Mouse (Mus musculus): ENCODE measurements around the gene Prr18. TPM values are rescaled to one million over a fixed set of nuclear protein-coding genes. Genes with fewer than 3 reads are reported as not detected.
A peak's percentile ranks its signal among the peaks of the same experiment; 100 is the strongest.
"Not testable (repeated sequence)": the region's sequence is repeated elsewhere in the genome, so short reads cannot be mapped to it uniquely, and the experiment has no call there.

Gene Prr18
- polyA plus RNA-seq (2021) = 0.19 TPM

GRCm38 (mm10) chr17:8337159-8337558, at the start of gene Prr18:
Gene Prr18 (plus strand): TSS chr17:8337459.
- in situ Hi-C loops (cut with MboI; ENCODE audit: low pct_unique_long_range_greater_than_20kb); DNase-seq (ENCODE audit: low read depth, low spot score); H3K27me3 ChIP-seq; ATAC-seq; CTCF ChIA-PET; POLR2A ChIA-PET: not testable (repeated sequence)

GRCm38 (mm10) chr17:8289993-8290679, 47.1 kb upstream of the Prr18 start:
- H3K27me3 ChIP-seq = no peaks in the 10 kb centered on the region
- DNase-seq (ENCODE audit: low read depth, low spot score) (no peak), ATAC-seq (no peak)
- ChIA-PET CTCF (interaction anchor here (1.2 kb wide), 1 partner anchor 82 kb away, joined by 5 read pairs; no protein-coding TSS in a partner anchor), POLR2A (no interaction called here)
- in situ Hi-C loops (cut with MboI; ENCODE audit: low pct_unique_long_range_greater_than_20kb) = no loop called here
- TF ChIP-seq CTCF (IDR thresholded peaks at IDR 0.05) = no peak

- no peak for TF ChIP-seq CTCF (IDR thresholded peaks at IDR 0.05)
- DNase-seq (ENCODE audit: low read depth, low spot score) = no peak
- CTCF ChIA-PET = no interaction called here
- H3K27me3 ChIP-seq = no peaks in the 10 kb centered on the region
- POLR2A ChIA-PET = no interaction called here
- in situ Hi-C loops (cut with MboI; ENCODE audit: low pct_unique_long_range_greater_than_20kb) = no loop called here
- ATAC-seq = no peak
These were observed 46.5 kb upstream of the Prr18 start for GRCm38 (mm10) chr17:8290736-8291135.

GRCm38 (mm10) chr17:8295825-8296224, 41.4 kb upstream of the Prr18 start:
- CTCF ChIA-PET = no interaction called here

GRCm38 (mm10) chr17:8296313-8296844, 40.9 kb upstream of the Prr18 start:
- no peaks in the 10 kb centered on the region for H3K27me3 ChIP-seq
- ChIA-PET POLR2A (interaction anchor here (0.5 kb wide), 1 partner anchor 80 kb away, joined by 3 read pairs; no protein-coding TSS in a partner anchor), CTCF (no interaction called here)
- no peak for TF ChIP-seq CTCF (IDR thresholded peaks at IDR 0.05)
- ATAC-seq = no peak
- no peak for DNase-seq (ENCODE audit: low read depth, low spot score)
- in situ Hi-C loops (cut with MboI; ENCODE audit: low pct_unique_long_range_greater_than_20kb) = no loop called here

More at GRCm38 (mm10) chr17:8295825-8296224, 41.4 kb upstream of the Prr18 start:
- no peaks in the 10 kb centered on the region for H3K27me3 ChIP-seq
- ATAC-seq (no peak), DNase-seq (ENCODE audit: low read depth, low spot score) (no peak)
- POLR2A ChIA-PET = no interaction called here
- peak; percentile 43 for TF ChIP-seq CTCF (IDR thresholded peaks at IDR 0.05)
- in situ Hi-C loops (cut with MboI; ENCODE audit: low pct_unique_long_range_greater_than_20kb) = no loop called here

GRCm38 (mm10) chr17:8297746-8298145, 39.5 kb upstream of the Prr18 start:
- DNase-seq (ENCODE audit: low read depth, low spot score) = no peak
- in situ Hi-C loops (cut with MboI; ENCODE audit: low pct_unique_long_range_greater_than_20kb) = no loop called here
- ChIA-PET CTCF (no interaction called here), POLR2A (no interaction called here)
- no peaks in the 10 kb centered on the region for H3K27me3 ChIP-seq
- no peak for ATAC-seq
- TF ChIP-seq CTCF (IDR thresholded peaks at IDR 0.05) = no peak

GRCm38 (mm10) chr17:8298281-8298680, 39.0 kb upstream of the Prr18 start:
- H3K27me3 ChIP-seq = no peaks in the 10 kb centered on the region
- in situ Hi-C loops (cut with MboI; ENCODE audit: low pct_unique_long_range_greater_than_20kb) = no loop called here
- CTCF ChIA-PET = interaction anchor here (0.7 kb wide), 1 partner anchor 18 kb away, joined by 3 read pairs; no protein-coding TSS in a partner anchor
- POLR2A ChIA-PET = no interaction called here
- DNase-seq (ENCODE audit: low read depth, low spot score) (no peak), ATAC-seq (no peak)
- no peak for TF ChIP-seq CTCF (IDR thresholded peaks at IDR 0.05)

GRCm38 (mm10) chr17:8299524-8299923, 37.7 kb upstream of the Prr18 start:
- in situ Hi-C loops (cut with MboI; ENCODE audit: low pct_unique_long_range_greater_than_20kb) = no loop called here
- CTCF ChIA-PET = no interaction called here
- DNase-seq (ENCODE audit: low read depth, low spot score) = no peak
- TF ChIP-seq CTCF (IDR thresholded peaks at IDR 0.05) = no peak
- no peaks in the 10 kb centered on the region for H3K27me3 ChIP-seq
- POLR2A ChIA-PET = no interaction called here
- no peak for ATAC-seq

- no peak for ATAC-seq
- CTCF ChIA-PET = no interaction called here
- no peak for DNase-seq (ENCODE audit: low read depth, low spot score)
- TF ChIP-seq CTCF (IDR thresholded peaks at IDR 0.05) = no peak
- no peaks in the 10 kb centered on the region for H3K27me3 ChIP-seq
- POLR2A ChIA-PET = no interaction called here
- in situ Hi-C loops (cut with MboI; ENCODE audit: low pct_unique_long_range_greater_than_20kb) = no loop called here
These were observed 35.7 kb upstream of the Prr18 start for GRCm38 (mm10) chr17:8301515-8301914.

GRCm38 (mm10) chr17:8302772-8303438, 34.4 kb upstream of the Prr18 start:
- CTCF ChIA-PET = interaction anchor here (0.9 kb wide), 1 partner anchor 15 kb away, joined by 3 read pairs; no protein-coding TSS in a partner anchor
- in situ Hi-C loops (cut with MboI; ENCODE audit: low pct_unique_long_range_greater_than_20kb) = no loop called here
- POLR2A ChIA-PET = no interaction called here
- ATAC-seq (no peak), DNase-seq (ENCODE audit: low read depth, low spot score) (no peak)
- no peaks in the 10 kb centered on the region for H3K27me3 ChIP-seq
- no peak for TF ChIP-seq CTCF (IDR thresholded peaks at IDR 0.05)

GRCm38 (mm10) chr17:8303671-8304070, 33.6 kb upstream of the Prr18 start:
- CTCF ChIA-PET = no interaction called here
- no peak for TF ChIP-seq CTCF (IDR thresholded peaks at IDR 0.05)
- DNase-seq (ENCODE audit: low read depth, low spot score) (no peak), ATAC-seq (no peak)
- POLR2A ChIA-PET = no interaction called here
- in situ Hi-C loops (cut with MboI; ENCODE audit: low pct_unique_long_range_greater_than_20kb) = no loop called here
- H3K27me3 ChIP-seq = no peaks in the 10 kb centered on the region
